Mouse (Mus musculus): ENCODE data around the gene T. TPM values are rescaled to one million over a fixed set of nuclear protein-coding genes. Genes with fewer than 3 reads are reported as not detected.

Gene T
- not detected for polyA plus RNA-seq (2014; fragmentation: Illumina TruSeq; extraction: RNeasy Lipid Tissue Mini Kit (QIAGEN cat#74804); ENCODE audit: low read depth, low replicate concordance)

DNA sequence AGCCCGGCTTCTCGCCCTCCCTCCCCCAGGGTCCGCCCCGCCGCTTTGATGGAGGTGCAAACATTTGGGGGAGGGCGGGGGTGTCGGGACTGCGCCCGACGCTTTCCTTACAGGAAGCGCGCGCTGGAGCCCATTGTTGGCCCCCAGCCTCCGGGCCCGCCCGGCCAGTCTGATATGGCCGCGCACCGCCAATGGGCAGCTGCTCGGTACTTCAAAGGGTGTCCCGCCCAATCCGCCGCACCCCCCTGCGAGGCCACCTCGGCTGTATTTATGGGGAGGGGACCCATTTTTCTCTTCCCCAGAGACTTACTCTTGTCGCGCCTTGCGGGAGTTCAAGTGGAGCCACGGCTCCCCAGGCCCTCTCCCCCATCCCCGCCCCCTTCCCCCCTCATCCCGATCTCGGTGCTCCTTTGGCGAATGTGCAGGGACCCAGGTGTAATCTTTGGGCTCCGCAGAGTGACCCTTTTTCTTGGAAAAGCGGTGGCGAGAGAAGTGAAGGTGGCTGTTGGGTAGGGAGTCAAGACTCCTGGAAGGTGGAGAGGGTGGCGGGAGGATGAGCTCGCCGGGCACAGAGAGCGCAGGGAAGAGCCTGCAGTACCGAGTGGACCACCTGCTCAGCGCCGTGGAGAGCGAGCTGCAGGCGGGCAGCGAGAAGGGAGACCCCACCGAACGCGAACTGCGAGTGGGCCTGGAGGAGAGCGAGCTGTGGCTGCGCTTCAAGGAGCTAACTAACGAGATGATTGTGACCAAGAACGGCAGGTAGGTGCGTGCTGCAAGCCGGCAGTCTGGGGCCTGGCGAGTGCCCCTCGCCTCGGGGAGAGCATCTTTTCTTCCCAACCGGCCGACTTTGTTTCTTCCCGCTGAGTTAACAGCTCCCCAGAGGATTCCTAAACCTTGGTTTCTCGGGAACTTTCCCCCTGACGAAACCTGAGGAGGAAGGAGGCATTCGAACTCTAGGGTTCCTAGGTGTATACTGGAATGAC lies at the start of gene T:
TSS of gene T (plus strand) at position 446 of the 983 bp plus-strand sequence.

Other genes starting within 250 kb of the T start
- not detected for gene Ccr6, start 198.4 kb upstream of the T start, polyA plus RNA-seq (2014; fragmentation: Illumina TruSeq; extraction: RNeasy Lipid Tissue Mini Kit (QIAGEN cat#74804); ENCODE audit: low read depth, low replicate concordance)
- gene Mpc1, start 151.5 kb upstream of the T start, polyA plus RNA-seq (2014; fragmentation: Illumina TruSeq; extraction: RNeasy Lipid Tissue Mini Kit (QIAGEN cat#74804); ENCODE audit: low read depth, low replicate concordance): 1,141 TPM
- 83.6 TPM for gene Sft2d1, start 123.3 kb upstream of the T start, polyA plus RNA-seq (2014; fragmentation: Illumina TruSeq; extraction: RNeasy Lipid Tissue Mini Kit (QIAGEN cat#74804); ENCODE audit: low read depth, low replicate concordance)
- 0.12 TPM for gene Prr18, start 97.0 kb upstream of the T start, polyA plus RNA-seq (2014; fragmentation: Illumina TruSeq; extraction: RNeasy Lipid Tissue Mini Kit (QIAGEN cat#74804); ENCODE audit: low read depth, low replicate concordance)
- gene T2, start 78.4 kb upstream of the T start, polyA plus RNA-seq (2014; fragmentation: Illumina TruSeq; extraction: RNeasy Lipid Tissue Mini Kit (QIAGEN cat#74804); ENCODE audit: low read depth, low replicate concordance): not detected
- 1.8 TPM for gene Pde10a, start 90.9 kb downstream of the T start, polyA plus RNA-seq (2014; fragmentation: Illumina TruSeq; extraction: RNeasy Lipid Tissue Mini Kit (QIAGEN cat#74804); ENCODE audit: low read depth, low replicate concordance)
- gene Gm17087, start 132.5 kb downstream of the T start, polyA plus RNA-seq (2014; fragmentation: Illumina TruSeq; extraction: RNeasy Lipid Tissue Mini Kit (QIAGEN cat#74804); ENCODE audit: low read depth, low replicate concordance): not detected

Data from kidney, adult 10 weeks (tissue).